Mouse (Mus musculus): ENCODE results near the gene Ganab.
A peak's percentile ranks its signal among the peaks of the same experiment; 100 is the strongest.
"Not testable (repeated sequence)": the region's sequence is repeated elsewhere in the genome, so short reads cannot be mapped to it uniquely, and the experiment has no call there.

Gene Ganab

GRCm38 (mm10) chr19:8897865-8898495, at the start of gene Ganab:
Ganab (plus strand) TSS chr19:8898071.
- peak; percentile 98 for DNase-seq

- no peak for DNase-seq
These were observed 49.5 kb upstream of the Ganab start for GRCm38 (mm10) chr19:8848356-8848755.

- DNase-seq = no peak
These were observed 47.4 kb upstream of the Ganab start, which contains the start of gene Lrrn4cl for GRCm38 (mm10) chr19:8850402-8850901. Lrrn4cl (plus strand) TSS chr19:8850768.

GRCm38 (mm10) chr19:8851639-8852038, 46.2 kb upstream of the Ganab start:
- no peak for DNase-seq

GRCm38 (mm10) chr19:8852236-8852928, 45.5 kb upstream of the Ganab start:
- no peak for DNase-seq

- DNase-seq = no peak
These were observed 44.8 kb upstream of the Ganab start for GRCm38 (mm10) chr19:8853117-8853516.

GRCm38 (mm10) chr19:8857689-8858088, 40.2 kb upstream of the Ganab start:
- DNase-seq = no peak

GRCm38 (mm10) chr19:8859018-8859417, 38.9 kb upstream of the Ganab start:
- DNase-seq = no peak

- peak; percentile 45 for DNase-seq
These were observed 33.6 kb upstream of the Ganab start for GRCm38 (mm10) chr19:8864265-8864664.

- DNase-seq = not testable (repeated sequence)
These were observed 27.5 kb upstream of the Ganab start for GRCm38 (mm10) chr19:8870381-8870780.

- DNase-seq = no peak
These were observed 27.0 kb upstream of the Ganab start for GRCm38 (mm10) chr19:8870838-8871237.

GRCm38 (mm10) chr19:8871267-8872186, 26.3 kb upstream of the Ganab start, which contains the start of gene Ubxn1:
Ubxn1 (plus strand) TSS chr19:8871496.
- DNase-seq = peak; percentile 98

GRCm38 (mm10) chr19:8872266-8872840, 25.5 kb upstream of the Ganab start:
- no peak for DNase-seq

GRCm38 (mm10) chr19:8875031-8875430, 22.8 kb upstream of the Ganab start:
- DNase-seq = no peak

- DNase-seq = peak; percentile 92
These were observed 17.4 kb upstream of the Ganab start, which contains the start of gene Uqcc3 for GRCm38 (mm10) chr19:8880311-8881033. Uqcc3 (minus strand) TSS chr19:8880923.

GRCm38 (mm10) chr19:8881034-8881392, 16.9 kb upstream of the Ganab start:
- no peak for DNase-seq

GRCm38 (mm10) chr19:8883616-8884015, 14.3 kb upstream of the Ganab start, which contains the start of the genes Lbhd1 and Gm49403:
Lbhd1 (plus strand) TSS chr19:8883732.
Gm49403 (plus strand) TSS chr19:8883930.
- DNase-seq = no peak

GRCm38 (mm10) chr19:8886916-8887584, 10.8 kb upstream of the Ganab start:
- DNase-seq = no peak

GRCm38 (mm10) chr19:8887585-8888463, 10.0 kb upstream of the Ganab start:
- DNase-seq = no peak

Measured in right cerebral cortex, adult 18-20 months (tissue).